Mouse (Mus musculus) cerebellum, adult 2 months (tissue): ENCODE data around the gene Ccdc78.

Experiments used
- CTCF ChIP-seq: fragments of 200-500 bp; IDR thresholded peaks from 2 replicates; pipeline ENCODE4 v1.5.1; 2011; ENCODE audit warnings: low read depth, mild to moderate bottlenecking, control low read depth, low read length, moderate library complexity, borderline replicate concordance; ENCODE audit not compliant: insufficient read depth
- POLR2A ChIP-seq: fragments of 200-500 bp; IDR thresholded peaks from 2 replicates; pipeline ENCODE4 v1.6.1; 2011; ENCODE audit warnings: low read length, control low read depth, borderline replicate concordance; ENCODE audit not compliant: insufficient read depth

DNA sequence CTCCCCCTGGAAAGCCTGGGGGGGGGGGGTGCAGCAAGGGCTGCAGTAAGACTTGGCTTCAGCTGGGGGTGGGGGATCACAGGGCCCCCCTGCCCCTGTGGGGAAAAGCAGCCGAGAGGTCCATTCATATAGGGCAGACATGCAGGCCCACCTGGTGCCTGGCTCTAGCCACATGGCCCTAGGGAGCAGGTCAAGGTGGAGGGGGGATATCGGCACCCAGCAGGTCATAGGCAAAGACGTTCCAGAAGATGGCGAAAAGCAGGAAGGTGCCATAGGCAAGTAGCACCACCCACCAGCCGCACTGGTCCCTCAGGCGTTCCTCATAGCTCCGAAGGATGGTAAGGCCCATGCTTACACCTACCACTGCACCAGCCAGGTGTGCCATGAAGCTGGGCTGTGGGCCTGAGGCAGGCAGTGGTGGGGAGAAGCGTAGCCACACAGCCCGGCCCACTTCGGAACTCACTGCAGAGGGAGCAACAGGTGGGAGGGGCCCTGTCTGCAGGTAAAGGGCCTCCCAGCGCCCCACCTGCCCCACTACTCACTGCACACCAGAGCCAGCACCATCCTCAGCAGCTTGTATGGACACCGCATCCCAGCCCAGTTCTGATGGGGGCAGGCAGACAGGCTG, 48.3 kb downstream of the Ccdc78 start:
- TF ChIP-seq POLR2A (no peak), CTCF (no peak)
